Mouse (Mus musculus) lung, postnatal 36 days (tissue): ENCODE results near the gene Pkp1.

Experiments used
- DNase-seq: peaks from one replicate; pipeline ENCODE4 v3.0.0; 2022; ENCODE audit warnings: mixed read lengths

The Pkp1 gene

DNA sequence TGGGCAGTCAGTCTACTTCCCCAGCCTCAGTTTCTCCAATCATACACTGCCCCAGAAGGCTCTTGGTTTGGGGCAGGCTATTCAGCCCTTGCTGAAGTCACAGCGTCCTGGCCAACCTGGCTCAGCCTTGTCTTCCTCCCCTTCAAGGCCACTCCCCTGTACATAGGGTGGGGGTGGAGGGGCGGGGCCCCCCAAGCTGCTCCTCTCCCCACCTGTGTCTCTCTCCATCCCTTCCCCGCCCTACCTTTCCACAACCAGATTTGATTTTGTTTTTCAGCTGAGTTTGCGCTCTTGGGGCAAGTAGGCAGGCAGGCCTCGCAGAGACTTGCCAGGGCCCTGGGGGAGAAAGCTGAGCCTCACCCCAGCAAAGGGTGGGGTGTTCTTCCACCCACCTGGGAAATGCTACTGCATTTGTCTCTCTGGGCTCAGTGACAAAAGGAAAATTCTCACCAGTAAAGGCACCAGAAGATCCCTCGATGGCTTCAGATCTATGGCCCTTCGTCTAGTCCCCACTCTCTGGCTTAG lies 19.0 kb downstream of the Pkp1 start:
- no peak for DNase-seq

DNA sequence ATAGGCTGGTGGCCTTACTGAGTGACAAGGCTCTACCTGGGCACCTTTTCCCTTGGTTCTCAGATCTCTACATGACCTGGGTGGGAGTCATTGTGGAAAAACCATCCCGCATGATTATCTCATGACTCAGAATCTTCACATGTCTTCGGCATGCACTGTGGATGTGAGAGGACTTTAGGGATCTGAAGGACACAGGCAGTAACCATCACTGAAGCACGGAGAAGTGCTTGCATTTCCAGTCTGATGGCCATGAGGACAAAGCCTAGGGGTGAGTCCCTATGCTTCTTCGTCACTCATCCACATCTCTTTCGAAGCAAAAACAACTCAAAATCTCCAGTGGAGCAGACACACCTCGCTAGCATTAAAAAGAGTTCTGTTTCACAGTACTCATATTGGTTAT lies 19.7 kb downstream of the Pkp1 start:
- DNase-seq = no peak

DNA sequence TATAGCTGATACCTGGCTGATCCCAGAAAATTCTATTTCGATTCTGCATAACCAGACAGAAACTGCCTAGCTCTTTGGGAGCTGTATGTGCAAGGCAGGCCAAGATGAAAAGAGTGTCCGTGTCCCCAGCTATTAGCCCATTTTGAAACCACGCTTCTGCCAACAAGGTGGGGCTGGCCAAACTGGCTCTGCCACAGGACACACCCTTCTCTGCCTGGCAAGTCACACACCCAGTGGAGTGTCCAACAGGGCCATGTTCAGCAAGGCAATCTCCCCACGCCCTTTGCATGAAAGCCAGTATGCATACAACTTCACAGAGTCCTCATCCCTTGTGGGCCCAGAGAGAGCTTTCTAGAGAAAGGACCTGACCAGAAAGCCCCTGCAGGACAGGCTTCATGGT lies 23.6 kb downstream of the Pkp1 start:
- DNase-seq = peak; percentile 7

DNA sequence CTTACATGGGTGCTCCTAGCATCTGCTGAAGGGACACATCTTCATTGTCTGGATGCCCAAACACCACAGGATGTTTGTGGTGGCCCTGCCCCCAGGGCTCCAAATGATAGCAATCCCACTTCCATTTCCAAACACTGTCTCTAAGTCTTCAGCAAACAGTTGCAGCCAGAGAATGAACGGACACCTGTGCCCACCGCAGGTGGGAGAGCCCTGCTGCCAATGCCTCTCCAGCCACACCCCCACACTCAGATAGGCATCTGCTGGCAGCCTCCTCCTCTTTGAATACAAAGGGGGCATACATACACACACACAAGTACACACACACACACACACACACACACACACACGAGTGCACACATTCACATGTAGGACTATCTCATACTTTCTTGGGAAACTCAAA lies 25.6 kb downstream of the Pkp1 start:
- DNase-seq = no peak

DNA sequence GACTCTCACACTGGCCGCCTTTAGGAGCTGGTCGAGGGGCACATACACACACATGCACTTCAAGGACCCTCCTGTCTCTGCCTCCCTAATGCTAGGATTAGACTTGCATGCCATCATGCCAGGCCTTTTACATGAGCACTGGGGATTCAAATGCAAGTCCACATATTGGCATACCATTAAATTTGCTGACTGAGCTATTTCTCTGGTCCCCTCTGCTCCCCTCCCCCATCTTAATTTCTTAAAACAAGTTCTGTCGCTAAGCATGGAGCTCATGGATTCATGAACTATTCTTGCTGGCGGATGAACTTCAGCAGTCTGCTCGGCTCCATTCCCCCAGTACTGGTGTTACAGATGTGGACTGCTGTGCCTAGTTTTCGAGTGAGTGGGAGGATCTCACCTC lies 26.2 kb downstream of the Pkp1 start:
- DNase-seq = no peak

DNA sequence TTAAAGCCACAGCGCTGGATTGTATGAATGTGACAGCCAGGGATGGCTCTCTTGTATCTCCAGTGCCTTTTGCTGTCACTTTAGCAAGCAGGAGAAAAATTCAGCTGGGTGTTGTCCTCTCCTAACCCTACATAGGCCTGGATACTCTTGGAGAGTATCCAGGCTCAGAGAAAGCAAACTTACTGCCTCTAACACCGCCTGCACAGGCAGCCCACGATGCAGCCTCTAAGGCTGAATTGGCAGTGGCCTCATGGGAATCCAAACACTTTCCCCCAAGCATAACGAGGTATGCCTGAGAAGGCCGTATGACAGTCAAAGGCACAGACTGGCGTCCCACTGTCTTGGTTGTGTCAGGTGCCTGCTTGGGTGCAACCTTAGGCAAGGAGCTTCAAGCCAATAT lies 26.8 kb downstream of the Pkp1 start:
- no peak for DNase-seq

DNA sequence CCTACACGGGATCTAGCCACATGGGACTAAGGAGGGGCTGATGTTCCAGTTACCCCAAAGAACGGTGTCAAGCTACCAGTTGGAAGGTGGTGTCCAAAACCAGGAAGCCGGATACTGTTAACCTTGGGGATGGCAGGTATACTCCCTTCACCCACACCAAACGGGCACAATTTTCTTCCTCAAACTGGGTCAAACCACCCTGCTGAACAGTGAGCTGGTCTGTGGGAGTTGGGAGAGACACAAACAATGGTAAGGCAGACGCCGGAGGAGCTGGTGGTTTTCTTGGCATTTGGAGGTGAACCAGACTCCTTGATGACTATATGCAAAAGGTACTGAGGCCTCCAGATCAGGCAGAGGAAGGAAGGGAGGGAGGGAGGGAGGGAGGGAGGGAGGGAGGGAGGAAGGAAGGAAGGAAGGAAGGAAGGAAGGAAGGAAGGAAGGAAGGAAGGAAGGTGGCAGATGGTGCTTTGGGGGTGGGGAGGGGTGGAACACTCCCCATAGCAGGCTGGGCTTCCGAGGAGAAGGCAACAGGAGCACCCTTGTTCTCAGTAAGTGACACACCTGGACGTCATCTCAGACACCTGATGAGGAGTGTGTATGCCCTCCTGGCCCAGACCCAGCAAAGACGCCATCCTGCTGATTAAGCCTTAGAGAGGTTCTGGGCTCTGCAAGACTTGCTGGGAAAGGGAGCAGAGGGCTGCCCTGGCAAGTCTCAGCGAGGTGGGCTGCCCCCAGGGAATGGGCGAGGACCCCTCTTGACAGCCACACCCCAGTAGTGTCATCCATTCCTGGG lies 27.4 kb downstream of the Pkp1 start:
- no peak for DNase-seq

DNA sequence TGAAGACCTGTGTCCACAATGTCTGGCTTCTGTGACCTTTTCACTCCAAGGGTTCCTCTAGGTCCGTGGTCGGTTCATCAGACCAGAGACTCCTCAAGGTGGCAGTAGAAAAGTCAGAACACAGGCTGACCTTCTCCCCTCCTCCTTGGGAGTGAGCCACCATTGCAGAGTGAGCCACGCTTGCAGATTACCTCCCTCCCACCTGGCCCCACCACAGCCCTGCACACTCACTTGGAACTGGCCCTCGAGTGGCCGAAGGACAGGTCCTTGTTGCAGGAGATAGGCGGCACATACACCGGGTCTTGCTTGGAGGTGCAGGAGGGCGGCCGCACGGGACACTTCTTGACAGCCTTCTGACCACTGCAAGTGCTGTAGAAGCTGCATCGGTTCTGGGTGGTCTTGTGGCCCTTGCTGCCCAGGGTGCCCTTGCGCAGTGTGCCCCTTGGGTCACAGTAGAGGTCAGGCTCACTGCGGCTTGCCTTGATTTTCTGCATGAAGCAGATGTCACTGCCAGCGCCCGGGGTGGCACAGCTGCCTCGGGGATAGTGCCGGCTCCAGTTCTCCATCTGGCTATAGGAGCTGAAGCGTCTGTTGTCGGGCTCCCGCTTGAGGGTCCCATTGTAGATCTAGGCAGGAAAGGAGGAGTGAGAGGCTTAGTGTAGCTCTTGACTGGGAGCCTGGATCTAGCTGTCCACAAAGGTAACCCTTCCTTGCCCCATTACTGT lies 29.4 kb downstream of the Pkp1 start:
- DNase-seq = no peak

DNA sequence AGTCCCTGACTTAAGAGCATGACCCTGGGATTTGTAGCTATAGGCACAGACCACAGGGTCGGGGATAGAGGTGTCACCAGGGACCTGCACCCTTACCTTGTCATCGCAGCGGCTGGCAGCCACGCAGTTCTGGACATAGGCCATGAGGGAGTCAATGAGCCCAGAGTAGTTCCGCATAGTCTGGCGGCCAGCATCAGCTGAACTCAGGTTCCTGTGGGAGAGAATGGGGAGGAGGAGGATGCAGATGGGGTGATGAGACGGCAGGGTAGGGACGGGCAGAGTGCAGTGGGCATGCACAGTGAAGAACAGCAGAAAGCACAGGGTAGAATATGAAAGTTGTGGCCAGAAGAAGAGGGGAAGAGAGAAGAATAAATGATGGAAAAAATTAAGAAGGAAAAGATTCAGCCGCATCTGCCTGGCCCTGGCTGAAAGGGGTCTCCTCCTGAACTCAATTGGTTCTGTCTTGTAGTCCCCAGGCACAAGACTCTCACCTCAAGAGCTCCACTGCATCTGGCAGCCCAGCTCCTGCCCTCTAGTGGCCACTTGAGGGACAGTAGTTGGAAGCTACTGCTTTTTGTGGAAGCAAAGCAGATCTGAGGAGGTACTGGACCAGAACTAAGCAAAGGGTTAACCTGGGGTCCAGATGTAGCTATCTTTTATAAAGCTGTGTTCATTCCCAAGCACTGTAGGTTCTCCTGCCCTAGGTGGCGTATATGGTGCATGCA lies 36.5 kb downstream of the Pkp1 start:
- DNase-seq = peak; percentile 79

DNA sequence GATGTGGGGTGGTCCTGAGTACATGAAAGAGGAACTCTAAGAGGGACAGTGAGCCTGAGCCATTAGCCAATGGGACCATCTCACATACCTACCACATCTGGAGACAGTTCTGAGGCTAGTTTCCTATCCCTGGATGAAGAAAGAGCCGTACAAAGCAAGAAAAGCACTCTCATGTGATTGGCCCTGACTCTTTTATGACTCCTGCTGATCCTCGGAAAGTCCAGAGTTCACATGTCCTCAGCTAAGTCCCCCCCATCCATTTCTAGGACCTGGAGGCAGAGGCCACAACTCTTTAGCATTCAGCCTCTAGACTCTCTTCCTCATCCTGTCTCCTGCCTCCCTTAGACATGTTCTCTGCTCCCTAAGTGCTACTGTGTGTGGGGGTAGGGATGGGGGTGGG lies 41.8 kb downstream of the Pkp1 start:
- DNase-seq = no peak

DNA sequence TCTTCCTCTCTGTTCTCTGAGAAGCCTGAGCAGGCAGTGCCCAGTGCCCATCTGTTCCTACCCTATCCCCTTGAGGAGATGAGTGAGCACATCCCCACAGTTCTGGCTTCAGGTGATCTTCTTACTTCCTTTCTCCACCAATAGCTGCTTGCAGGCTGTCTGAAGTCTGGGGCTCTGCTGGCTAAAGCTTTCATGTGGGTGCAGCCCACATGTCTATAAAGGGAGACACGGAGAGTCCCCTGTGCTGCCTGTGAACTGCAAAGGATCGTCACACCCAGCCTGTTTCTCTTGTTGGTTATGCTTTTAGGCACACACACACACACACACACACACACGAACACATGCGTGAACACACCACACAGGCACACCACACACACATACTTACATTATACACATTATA lies 46.0 kb downstream of the Pkp1 start:
- DNase-seq = no peak

DNA sequence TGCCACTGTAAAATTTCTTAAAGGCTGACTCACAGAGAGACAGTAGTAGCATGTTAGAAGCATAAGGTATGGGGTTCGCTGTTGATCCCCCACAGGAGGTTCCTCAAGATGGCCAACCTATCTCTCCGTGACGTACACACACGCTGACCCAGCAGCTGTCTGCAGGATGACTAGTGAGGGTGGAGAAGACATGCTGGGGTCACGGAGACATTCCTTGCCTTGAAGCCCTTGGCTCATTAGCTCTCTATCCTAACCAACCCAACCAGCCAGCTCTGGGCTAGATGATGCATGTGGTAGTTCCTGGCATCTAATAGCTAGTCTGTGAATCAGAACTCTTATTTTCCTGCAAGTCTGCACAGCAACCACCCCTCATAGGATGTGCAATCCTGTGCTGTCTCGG lies 50.4 kb downstream of the Pkp1 start:
- DNase-seq = no peak

DNA sequence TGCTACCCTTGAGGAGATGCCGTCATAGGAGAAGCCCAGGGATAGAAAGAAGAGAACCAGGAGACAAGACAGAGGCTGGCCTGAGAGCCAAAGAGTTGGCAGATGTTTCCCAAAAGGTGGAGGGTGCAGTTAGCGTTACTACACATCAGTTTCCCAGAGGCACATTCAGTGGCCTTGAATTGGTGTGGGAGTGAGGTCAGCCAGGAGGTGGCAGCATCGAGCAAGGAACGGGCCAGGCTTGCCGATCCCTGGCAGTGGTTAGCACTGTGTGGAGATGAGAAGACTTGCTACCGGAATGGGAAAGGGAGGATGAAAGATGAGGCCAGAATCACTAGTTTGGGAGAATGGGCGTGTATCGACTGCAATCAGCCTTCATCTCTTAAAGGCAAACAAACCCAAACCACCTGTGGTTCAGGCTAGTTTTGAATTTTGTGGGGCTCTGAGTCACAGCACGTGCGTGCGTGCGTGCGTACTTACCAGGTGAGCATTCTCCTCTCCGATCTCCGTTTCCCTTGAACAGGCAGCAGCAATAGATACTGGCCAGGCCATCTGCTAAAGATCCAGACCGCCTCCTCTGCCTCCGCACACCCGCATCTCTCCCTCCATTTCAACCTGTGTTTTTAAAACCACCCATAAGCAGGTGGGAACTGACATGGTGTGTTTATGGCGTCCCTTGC lies 53.4 kb downstream of the Pkp1 start:
- peak; percentile 83 for DNase-seq

DNA sequence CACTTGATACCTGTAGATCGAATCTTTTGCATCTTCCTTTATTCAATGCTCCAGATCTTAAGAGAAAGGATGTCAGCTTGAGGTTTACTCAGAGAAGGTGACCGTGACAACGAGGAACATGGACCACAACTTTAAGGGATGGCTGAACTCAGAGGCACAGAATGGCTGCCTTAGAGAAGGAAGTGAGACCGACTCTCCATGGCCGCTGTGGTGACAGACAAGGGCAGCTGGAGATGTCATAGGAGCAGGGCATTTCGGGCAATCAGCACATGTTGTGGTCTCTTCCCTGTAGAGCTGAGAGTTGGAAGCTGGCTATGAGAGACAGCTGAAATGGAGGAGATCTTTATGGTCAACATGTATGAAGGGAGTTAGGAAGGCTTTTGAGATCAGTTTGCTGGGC lies 54.2 kb downstream of the Pkp1 start:
- DNase-seq = no peak

DNA sequence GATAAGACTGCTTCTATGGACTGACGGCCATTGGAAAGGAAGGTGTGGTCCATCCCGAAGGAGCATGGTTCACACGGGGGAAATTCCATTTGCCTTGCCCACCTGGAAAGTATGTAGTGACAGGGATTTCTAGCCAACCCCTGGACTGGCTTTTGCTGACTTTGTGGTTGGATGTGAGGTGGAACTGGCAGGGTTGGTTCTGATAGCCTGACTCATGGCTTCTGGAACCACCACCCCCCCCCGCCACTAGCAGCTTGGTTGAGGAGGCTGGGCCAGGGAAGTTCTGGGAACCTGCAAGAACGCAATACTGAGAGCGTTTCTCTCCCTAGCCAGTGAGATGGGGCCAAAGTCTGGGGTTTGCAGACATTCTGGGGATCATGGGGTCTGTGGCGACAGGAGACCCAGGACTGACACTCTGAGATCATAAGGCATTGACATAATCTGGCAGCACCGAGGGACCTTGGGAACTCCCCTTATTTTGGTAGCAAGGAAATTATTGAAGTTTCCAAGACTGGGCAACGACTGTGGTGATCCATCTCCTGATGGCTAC lies 55.1 kb downstream of the Pkp1 start:
- DNase-seq = no peak

DNA sequence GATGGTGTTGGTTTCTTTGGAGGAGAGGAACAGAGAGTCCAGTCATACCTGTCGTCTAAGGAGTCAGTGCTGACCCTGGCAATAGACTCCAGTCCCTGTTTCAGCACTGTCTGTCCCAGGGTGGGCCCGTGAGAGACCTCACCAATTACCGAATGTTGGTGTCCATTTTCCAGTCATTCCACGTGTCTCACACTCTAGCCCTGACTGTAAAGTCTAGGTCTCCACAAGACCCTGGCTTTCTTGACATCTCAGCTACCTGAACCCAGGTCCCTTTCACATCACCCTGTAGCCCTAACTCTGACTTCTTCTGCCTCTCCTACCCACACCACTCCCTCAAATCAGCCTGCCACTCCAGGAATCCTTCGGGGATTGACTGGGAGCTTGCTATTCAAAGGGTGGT lies 56.4 kb downstream of the Pkp1 start:
- DNase-seq = no peak

DNA sequence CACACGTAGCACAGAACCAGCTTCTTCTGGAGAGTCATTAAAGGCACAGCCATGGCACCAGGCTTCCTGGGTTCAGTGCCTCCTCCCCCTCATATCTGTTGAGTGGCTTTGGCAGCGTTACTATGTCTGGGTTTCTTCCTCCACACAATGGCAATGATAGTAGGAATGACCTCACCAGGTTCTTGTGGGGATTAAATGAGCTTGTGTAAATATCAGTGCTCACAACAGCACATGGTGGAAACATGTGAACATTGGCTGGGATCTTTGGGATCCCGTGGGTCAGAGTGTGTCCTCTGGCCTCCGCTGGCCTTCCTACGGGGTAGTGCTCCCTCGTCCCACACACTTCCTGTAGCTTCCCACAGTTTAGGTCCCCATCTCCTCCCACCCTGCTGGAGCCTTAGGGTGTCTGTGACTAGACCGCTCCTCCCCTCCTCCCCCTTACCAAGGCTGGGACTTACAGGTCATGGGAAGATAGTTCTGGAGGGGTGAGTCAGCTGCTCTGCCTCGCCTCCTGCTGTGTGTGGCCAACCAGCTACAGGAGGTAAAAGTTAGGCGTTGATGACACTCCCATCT lies 56.9 kb downstream of the Pkp1 start:
- peak; percentile 19 for DNase-seq

DNA sequence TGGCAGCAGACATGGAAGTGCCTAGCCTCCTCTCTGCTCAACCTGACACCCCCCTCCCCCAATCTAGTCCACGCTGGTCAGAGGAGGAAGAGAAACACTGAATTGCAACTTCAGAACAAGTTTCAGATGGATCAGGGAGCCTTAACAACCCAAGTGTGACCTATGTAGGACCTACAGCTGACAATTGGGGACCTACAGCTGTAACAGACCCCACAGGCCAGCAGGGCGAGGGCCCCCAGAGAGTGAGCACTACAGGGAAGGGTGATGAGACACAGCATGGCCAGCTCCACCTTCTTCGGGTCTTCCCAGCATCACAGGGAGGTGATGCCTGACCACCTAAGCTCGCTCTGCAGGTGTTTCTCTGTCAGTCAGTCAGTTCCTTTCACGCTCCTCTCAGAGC lies 57.9 kb downstream of the Pkp1 start:
- DNase-seq = no peak

DNA sequence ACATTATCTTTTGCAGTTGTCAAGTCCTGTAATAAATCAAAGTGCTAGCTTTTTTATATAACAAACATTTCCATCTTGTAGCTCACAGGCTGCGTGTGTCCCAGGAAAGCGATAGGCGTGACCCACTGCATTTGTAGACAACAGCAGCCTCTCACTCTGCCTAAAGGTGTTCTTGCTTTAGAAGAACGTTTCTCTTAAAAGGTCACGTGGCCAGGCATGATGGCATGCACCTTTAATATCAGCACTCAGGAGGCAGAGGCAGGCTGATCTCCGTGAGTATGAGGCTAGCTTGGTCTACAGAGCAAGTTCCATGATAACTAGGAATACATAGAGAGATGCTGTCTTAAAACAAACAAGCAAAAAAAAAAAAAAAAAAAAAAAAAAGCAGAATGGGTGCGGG lies 60.5 kb downstream of the Pkp1 start:
- DNase-seq = no peak

DNA sequence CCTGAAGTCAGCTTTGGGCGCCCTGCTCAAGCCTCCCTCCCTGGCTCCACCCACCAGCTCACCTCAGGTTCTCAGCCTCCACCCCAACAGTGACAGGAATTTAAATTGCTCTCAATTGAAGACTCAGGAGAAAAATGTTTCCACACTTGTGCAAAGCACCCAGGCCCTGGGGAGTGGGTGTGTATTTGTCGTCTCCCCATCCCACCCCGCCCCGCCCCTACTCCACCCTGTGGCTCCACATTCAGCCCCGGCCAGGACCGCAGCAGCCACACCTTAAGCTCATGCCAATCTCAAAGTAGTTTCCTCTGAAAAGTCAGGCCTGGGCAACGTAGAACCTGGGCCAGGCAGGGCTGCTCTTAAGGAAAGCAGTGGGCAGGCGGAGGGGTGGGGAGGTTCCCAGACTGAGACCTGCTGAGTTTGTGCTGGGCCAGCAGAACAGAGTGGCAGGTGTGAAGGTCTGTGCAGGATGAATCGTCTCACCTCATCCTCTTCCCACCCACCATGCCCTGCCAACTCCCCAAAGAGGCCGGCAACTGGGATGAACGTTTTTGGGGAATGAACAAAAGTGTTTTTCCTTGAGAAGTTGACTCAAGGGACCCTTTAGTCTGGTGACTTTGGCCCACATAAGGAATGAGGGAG lies 61.8 kb downstream of the Pkp1 start:
- DNase-seq = no peak

DNA sequence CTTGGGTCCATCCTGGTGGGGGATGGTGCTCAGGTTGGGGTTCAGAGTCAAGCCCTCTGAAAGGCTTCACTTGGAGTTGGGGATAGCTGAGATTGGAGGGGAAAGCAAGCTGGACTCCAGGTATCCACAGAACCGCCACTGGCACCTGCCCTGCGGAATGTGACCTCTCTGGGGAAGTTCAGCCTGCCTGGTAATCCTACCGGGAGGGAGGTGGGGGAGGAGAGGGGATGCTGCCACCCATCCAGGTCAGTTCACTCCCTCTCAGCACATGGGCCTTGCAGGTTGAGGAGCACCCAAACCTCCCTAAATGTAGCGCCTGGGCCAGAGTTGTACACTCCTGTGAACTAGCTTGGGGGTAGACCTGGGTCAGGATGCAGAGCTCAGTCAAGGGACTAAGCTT lies 62.9 kb downstream of the Pkp1 start:
- no peak for DNase-seq

DNA sequence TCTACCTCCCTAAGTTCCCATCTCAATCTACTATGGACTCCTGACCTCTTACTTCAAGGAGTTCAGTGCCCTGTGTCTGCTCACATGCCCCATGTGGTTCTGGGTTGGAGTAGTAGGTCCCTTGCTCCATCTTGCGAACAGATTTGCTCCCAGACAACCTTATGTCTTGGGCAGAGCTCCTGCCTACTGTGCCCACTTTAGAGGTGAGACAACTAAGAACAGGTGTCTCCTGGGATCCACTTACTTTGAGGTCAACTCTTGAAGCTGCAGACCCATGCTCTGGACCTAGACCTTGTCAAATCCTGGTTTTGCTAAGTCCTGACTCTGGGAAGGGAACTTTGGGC lies 63.7 kb downstream of the Pkp1 start:
- no peak for DNase-seq
